Mouse (Mus musculus) forebrain, embryonic 11.5 days (tissue): Measurements from ENCODE around the gene Lrrc49. TPM values are rescaled to one million over a fixed set of nuclear protein-coding genes. Genes with fewer than 3 reads are reported as not detected.

ENCODE experiments used
- ATAC-seq: fragments of 200-750 bp; cut with Nextera tagmentation; replicated peaks from 2 replicates; pipeline ENCODE4 v1.8.0; 2017; ENCODE audit warnings: moderate TSS enrichment; ENCODE audit not compliant: low FRiP score
- DNase-seq: peaks from one replicate; pipeline ENCODE4 v3.0.0-alpha.2; 2017; ENCODE audit warnings: low spot score
- H3K27ac ChIP-seq: fragments of 300-500 bp; sonication (generic); 2 replicates; pipeline ENCODE4 v1.5.1; 2014; ENCODE audit warnings: low read depth, low read length
- H3K27me3 ChIP-seq: fragments of 300-500 bp; sonication (generic); 2 replicates; pipeline ENCODE4 v1.6.1; 2014; ENCODE audit warnings: mild to moderate bottlenecking, low read length, mixed read lengths; ENCODE audit not compliant: control insufficient read depth, insufficient read depth
- H3K36me3 ChIP-seq: fragments of 300-500 bp; sonication (generic); 2 replicates; pipeline ENCODE4 v1.6.1; 2014; ENCODE audit warnings: mild to moderate bottlenecking, low read length, moderate library complexity, mixed read lengths; ENCODE audit not compliant: control insufficient read depth, insufficient read depth
- H3K4me1 ChIP-seq: fragments of 300-500 bp; sonication (generic); replicated peaks from 2 replicates; pipeline ENCODE4 v1.6.1; 2014; ENCODE audit warnings: low read length, mixed read lengths; ENCODE audit not compliant: control insufficient read depth, insufficient read depth
- H3K4me2 ChIP-seq: fragments of 300-500 bp; sonication (generic); 2 replicates; pipeline ENCODE4 v1.6.1; 2014; ENCODE audit warnings: low read depth, mild to moderate bottlenecking, low read length, moderate library complexity, mixed read lengths; ENCODE audit not compliant: severe bottlenecking
- H3K4me3 ChIP-seq: fragments of 300-500 bp; sonication (generic); 2 replicates; pipeline ENCODE4 v1.5.1; 2014; ENCODE audit warnings: low read depth, low read length
- H3K9ac ChIP-seq: fragments of 300-500 bp; sonication (generic); 2 replicates; pipeline ENCODE4 v1.6.1; 2014; ENCODE audit warnings: low read length
- H3K9me3 ChIP-seq: fragments of 300-500 bp; sonication (generic); 2 replicates; pipeline ENCODE4 v1.6.1; 2016; ENCODE audit warnings: low read length, mixed read lengths; ENCODE audit not compliant: control insufficient read depth
- WGBS: fragments of 180-500 bp; shearing (Covaris S2); extraction: QIAGEN DNeasy Blood & Tissue Kit; methylation state at CpG from one replicate; pipeline ENCODE4 v1.1.7; 2014; 5-methylcytosine and 5-hydroxymethylcytosine counted together
- polyA plus RNA-seq: library from polyadenylated mRNA; unstranded; fragments of >200 nt; fragmentation: Nextera tagmentation; extraction: Ambion mirVana; gene quantifications from 2 replicates; pipeline ENCODE4 v1.2.1, GENCODE M21; 2014

The Lrrc49 gene
- polyA plus RNA-seq, 1 experiment from 2014 or later: 49.2 TPM

- no peak for ATAC-seq
- 80% methylated on average over 4 of the region's 4 CpGs for WGBS
- no peaks in the 10 kb centered on the region for H3K27me3 ChIP-seq
These were observed 4.7 kb upstream of the Lrrc49 start for GRCm38 (mm10) chr9:60692624-60693023.

GRCm38 (mm10) chr9:60687415-60687814 is 543 bp downstream of the Lrrc49 start:
- WGBS: 2% methylated on average over 7 of the region's 7 CpGs
- peak overlapping the region; percentile 64 for H3K4me2 ChIP-seq
- DNase-seq (no peak), ATAC-seq (peak; percentile 63)
- peaks cover 7% of the 10 kb centered on the region for H3K36me3 ChIP-seq
- H3K9me3 ChIP-seq: no peaks in the 10 kb centered on the region
- peak overlapping the region; percentile 99 for H3K27ac ChIP-seq
- no peaks in the 10 kb centered on the region for H3K27me3 ChIP-seq
- no peaks in the 10 kb centered on the region for H3K4me1 ChIP-seq
- peak overlapping the region; percentile 77 for H3K9ac ChIP-seq
- peak overlapping the region; percentile 62 for H3K4me3 ChIP-seq

More at GRCm38 (mm10) chr9:60692624-60693023, 4.7 kb upstream of the Lrrc49 start:
- Histone ChIP-seq H3K9me3 (no peaks in the 10 kb centered on the region), H3K4me3 (no peak overlapping the region), H3K27ac (no peak overlapping the region), H3K36me3 (no peaks in the 10 kb centered on the region), H3K4me2 (no peak overlapping the region), H3K4me1 (no peaks in the 10 kb centered on the region), H3K9ac (no peak overlapping the region)
- DNase-seq: no peak

- Histone ChIP-seq H3K4me2 (no peak overlapping the region), H3K27ac (no peak overlapping the region), H3K4me1 (no peaks in the 10 kb centered on the region), H3K27me3 (no peaks in the 10 kb centered on the region), H3K36me3 (peaks cover 12% of the 10 kb centered on the region), H3K9ac (no peak overlapping the region), H3K9me3 (no peaks in the 10 kb centered on the region), H3K4me3 (no peak overlapping the region)
- ATAC-seq (no peak), DNase-seq (no peak)
- 96% methylated on average over 4 of the region's 4 CpGs for WGBS
These were observed 5.2 kb downstream of the Lrrc49 start for GRCm38 (mm10) chr9:60682753-60683152.

GRCm38 (mm10) chr9:60681005-60681404 is 7.0 kb downstream of the Lrrc49 start:
- Histone ChIP-seq H3K9ac (no peak overlapping the region), H3K4me3 (no peak overlapping the region)
- no peak for DNase-seq

GRCm38 (mm10) chr9:60678913-60679312 is 9.0 kb downstream of the Lrrc49 start:
- H3K36me3 ChIP-seq: peaks cover 7% of the 10 kb centered on the region; the same call in 1 of the 2 replicates
- no peak overlapping the region for H3K27ac ChIP-seq
- no peaks in the 10 kb centered on the region for H3K27me3 ChIP-seq
- H3K9me3 ChIP-seq: no peaks in the 10 kb centered on the region
- ATAC-seq: no peak
- DNase-seq: no peak
- no peak overlapping the region for H3K4me2 ChIP-seq
- whole genome bisulfite sequencing: 85% methylated on average over 5 of the region's 5 CpGs
- no peak overlapping the region for H3K9ac ChIP-seq
- no peaks in the 10 kb centered on the region for H3K4me1 ChIP-seq
- H3K4me3 ChIP-seq: no peak overlapping the region

More at GRCm38 (mm10) chr9:60681005-60681404, 7.0 kb downstream of the Lrrc49 start:
- Histone ChIP-seq H3K9me3 (no peaks in the 10 kb centered on the region), H3K27me3 (no peaks in the 10 kb centered on the region), H3K27ac (no peak overlapping the region), H3K4me1 (no peaks in the 10 kb centered on the region), H3K4me2 (no peak overlapping the region), H3K36me3 (peaks cover 12% of the 10 kb centered on the region)
- 81% methylated on average over 3 of the region's 3 CpGs for whole genome bisulfite sequencing
- no peak for ATAC-seq

GRCm38 (mm10) chr9:60676429-60676828 is 11.5 kb downstream of the Lrrc49 start:
- H3K4me1 ChIP-seq: no peaks in the 10 kb centered on the region
- H3K36me3 ChIP-seq: peaks cover 5% of the 10 kb centered on the region; the same call in 1 of the 2 replicates
- no peak overlapping the region for H3K4me3 ChIP-seq
- no peaks in the 10 kb centered on the region for H3K27me3 ChIP-seq
- no peak overlapping the region for H3K4me2 ChIP-seq
- H3K9me3 ChIP-seq: no peaks in the 10 kb centered on the region
- no peak overlapping the region for H3K9ac ChIP-seq
- no peak overlapping the region for H3K27ac ChIP-seq
- WGBS: 89% methylated on average over 4 of the region's 4 CpGs
- ATAC-seq (no peak), DNase-seq (no peak)

GRCm38 (mm10) chr9:60674780-60675179 is 13.2 kb downstream of the Lrrc49 start:
- Histone ChIP-seq H3K4me2 (no peak overlapping the region), H3K9ac (no peak overlapping the region), H3K36me3 (peaks cover 5% of the 10 kb centered on the region; the same call in 1 of the 2 replicates), H3K9me3 (no peaks in the 10 kb centered on the region), H3K4me3 (no peak overlapping the region), H3K27ac (no peak overlapping the region), H3K27me3 (no peaks in the 10 kb centered on the region), H3K4me1 (no peaks in the 10 kb centered on the region)
- ATAC-seq (no peak), DNase-seq (no peak)

- Histone ChIP-seq H3K27ac (no peak overlapping the region), H3K4me1 (no peaks in the 10 kb centered on the region), H3K4me2 (no peak overlapping the region), H3K4me3 (no peak overlapping the region), H3K27me3 (no peaks in the 10 kb centered on the region), H3K9ac (no peak overlapping the region), H3K36me3 (no peaks in the 10 kb centered on the region), H3K9me3 (no peaks in the 10 kb centered on the region)
- WGBS: 94% methylated on average over 6 of the region's 6 CpGs
- ATAC-seq (no peak), DNase-seq (no peak)
These were observed 15.4 kb downstream of the Lrrc49 start for GRCm38 (mm10) chr9:60672568-60672967.

GRCm38 (mm10) chr9:60668886-60669285 is 19.1 kb downstream of the Lrrc49 start:
- Histone ChIP-seq H3K9me3 (no peaks in the 10 kb centered on the region), H3K4me3 (no peak overlapping the region), H3K27me3 (no peaks in the 10 kb centered on the region), H3K27ac (no peak overlapping the region), H3K9ac (no peak overlapping the region), H3K36me3 (no peaks in the 10 kb centered on the region), H3K4me1 (no peaks in the 10 kb centered on the region), H3K4me2 (no peak overlapping the region)
- no peak for DNase-seq
- 83% methylated on average over 6 of the region's 6 CpGs for WGBS
- no peak for ATAC-seq
